9 mouse cellular contexts compared by ENCODE assay signal in the genomic region with DNA sequence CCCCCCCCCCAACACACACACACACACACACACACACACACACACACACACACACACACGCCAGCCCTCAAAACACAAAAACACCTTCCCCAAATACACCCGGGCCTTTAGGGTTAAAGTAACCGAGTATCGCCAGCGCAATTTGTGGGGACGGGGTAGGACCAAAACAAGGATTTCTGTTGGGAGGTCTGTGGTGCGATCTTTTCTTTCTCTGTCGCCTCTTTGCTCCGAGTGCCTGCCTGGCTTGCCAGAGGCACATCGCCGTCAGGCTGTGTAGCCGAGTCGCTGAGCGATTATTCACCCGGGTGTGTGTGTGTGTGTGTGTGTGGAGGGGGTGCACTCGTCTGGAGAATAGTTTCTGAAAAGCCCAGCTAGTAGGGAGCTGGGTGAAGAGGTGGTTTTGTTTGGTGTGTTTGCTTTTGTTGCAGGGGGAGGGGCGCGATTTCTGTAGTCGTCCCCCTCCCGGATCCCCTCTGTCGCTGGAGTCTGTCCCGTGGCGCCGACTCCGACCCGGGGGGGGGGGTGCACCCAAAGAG. TPM values are rescaled to one million over a fixed set of nuclear protein-coding genes. Genes with fewer than 3 reads are reported as not detected.
A peak's percentile ranks its signal among the peaks of the same experiment; 100 is the strongest.
DNase-seq lines count a peak whose midpoint lies in the region; ATAC-seq and TF ChIP-seq lines count a peak whose summit lies in the region.
"Had no signal": no experiment of that assay in that cellular context is flagged by ENCODE, and none has a peak within 500 bp of the region (broad histone marks: within the 10 kb centered on the region; RNA-seq: fewer than 3 reads in every experiment).

No protein-coding gene starts in this region.

- peak overlapping the region; percentile 84 for H3K4me3 ChIP-seq in E14TG2a.4 (replicated peaks; ENCODE audit: low read length)
- peak overlapping the region; percentile 88 for H3K4me3 ChIP-seq in bone marrow, adult 2 months (replicated peaks; ENCODE audit: control insufficient read depth, low read depth, low read length)
- peak overlapping the region; percentile 95 for H3K4me3 ChIP-seq in forebrain, embryonic 11.5 days (ENCODE audit: low read depth, low read length)
- peak overlapping the region; percentile 89 for H3K4me3 ChIP-seq in lung, embryonic 14.5 days (ENCODE audit: low read depth, low read length)

- ATAC-seq in forebrain, embryonic 11.5 days (replicated peaks; ENCODE audit: low FRiP score), result peak; percentile 18
- 0 out of 2 replicates have a peak, but pooled peaks have one; percentile 13 for ATAC-seq in lung, embryonic 14.5 days (ENCODE audit: insufficient read depth)

- no peak for TF ChIP-seq CTCF in E14TG2a.4 (conservative IDR thresholded peaks at IDR 0.05; ENCODE audit: low read length)
- TF ChIP-seq CTCF in bone marrow, adult 2 months (IDR thresholded peaks at IDR 0.05; ENCODE audit: control insufficient read depth, insufficient read depth, low read length), result no peak
- no peak for TF ChIP-seq CTCF in lung, embryonic 14.5 days (IDR thresholded peaks at IDR 0.05; ENCODE audit: low read depth)

- H3K9ac ChIP-seq in forebrain, embryonic 11.5 days (ENCODE audit: low read length), result peak overlapping the region; percentile 89
- H3K9ac ChIP-seq in lung, embryonic 14.5 days, result peak overlapping the region; percentile 82

- WGBS in bone marrow, adult 2 months, result under 1% methylated on average over 26 of the region's 26 CpGs
- under 1% methylated on average over 26 of the region's 26 CpGs for WGBS in forebrain, embryonic 11.5 days
- under 1% methylated on average over 26 of the region's 26 CpGs for WGBS in lung, embryonic 14.5 days

- peak overlapping the region; percentile 93 for H3K27ac ChIP-seq in bone marrow, adult 2 months (ENCODE audit: control insufficient read depth, insufficient read depth, low read depth, low read length, poor library complexity)
- peak overlapping the region; percentile 91 for H3K27ac ChIP-seq in forebrain, embryonic 11.5 days (ENCODE audit: low read depth, low read length)
- H3K27ac ChIP-seq in lung, embryonic 14.5 days (ENCODE audit: low read depth), result peak overlapping the region; percentile 98

- H3K4me2 ChIP-seq in forebrain, embryonic 11.5 days (ENCODE audit: low read depth, low read length, severe bottlenecking), result peak overlapping the region; percentile 98
- H3K4me2 ChIP-seq in lung, embryonic 14.5 days, result peak overlapping the region; percentile 99

- DNase-seq in forebrain, embryonic 11.5 days (ENCODE audit: low spot score), result peak; percentile 79
- peak; percentile 78 to 81 for DNase-seq in heart, postnatal 10 days
- peak; percentile 58 to 70 for DNase-seq in layer of hippocampus, adult 18-20 months (ENCODE audit: low spot score in 2 of 2)
- DNase-seq in lung, embryonic 14.5 days, result peak; percentile 74
- peak; percentile 38 for DNase-seq in ovary, postnatal 14 days (ENCODE audit: low spot score)
- peak; percentile 67 for DNase-seq in thymus, postnatal 4 days

- H3K4me1 ChIP-seq in E14TG2a.4 (replicated peaks; ENCODE audit: low read depth, low read length), result peaks cover 59% of the 10 kb centered on the region
- peaks cover 7% of the 10 kb centered on the region for H3K4me1 ChIP-seq in bone marrow, adult 2 months (ENCODE audit: control insufficient read depth, insufficient read depth, low read length)
- H3K4me1 ChIP-seq in forebrain, embryonic 11.5 days (replicated peaks; ENCODE audit: control insufficient read depth, insufficient read depth, low read length), result peaks cover 15% of the 10 kb centered on the region; the same call in 1 of the 2 replicates
- H3K4me1 ChIP-seq in lung, embryonic 14.5 days (ENCODE audit: insufficient read depth), result peaks cover 5% of the 10 kb centered on the region

- TF ChIP-seq POLR2A in bone marrow, adult 2 months (IDR thresholded peaks at IDR 0.05; ENCODE audit: borderline replicate concordance, control insufficient read depth, low read depth, low read length), result peak; percentile 37; the same call in 1 of the 2 replicates

- H3K36me3 ChIP-seq in E14TG2a.4 (ENCODE audit: insufficient read depth, low read length), result no peaks in the 10 kb centered on the region
- no peaks in the 10 kb centered on the region for H3K36me3 ChIP-seq in forebrain, embryonic 11.5 days (ENCODE audit: control insufficient read depth, insufficient read depth, low read length)
- no peaks in the 10 kb centered on the region for H3K36me3 ChIP-seq in lung, embryonic 14.5 days (ENCODE audit: insufficient read depth)

- H3K27me3 ChIP-seq in E14TG2a.4 (ENCODE audit: insufficient read depth, low read length), result peaks cover 42% of the 10 kb centered on the region
- no peaks in the 10 kb centered on the region for H3K27me3 ChIP-seq in forebrain, embryonic 11.5 days (ENCODE audit: control insufficient read depth, insufficient read depth, low read length)
- no peaks in the 10 kb centered on the region for H3K27me3 ChIP-seq in lung, embryonic 14.5 days (ENCODE audit: insufficient read depth, low read length)

- no peaks in the 10 kb centered on the region for H3K9me3 ChIP-seq in E14TG2a.4 (ENCODE audit: low read length)
- no peaks in the 10 kb centered on the region for H3K9me3 ChIP-seq in forebrain, embryonic 11.5 days (ENCODE audit: control insufficient read depth, low read length)
- no peaks in the 10 kb centered on the region for H3K9me3 ChIP-seq in lung, embryonic 14.5 days (ENCODE audit: low read depth, low read length)

- intact Hi-C loops in heart, postnatal 10 days (cut with DNase I), result loop anchor here (5.0 kb wide), 2 partner anchors 55 to 170 kb away; a partner anchor contains a TSS

RNA-seq across cellular contexts. Expression of a gene that starts 2.1 kb away (rescaled TPM):
- 32.4 and 39.2 TPM in 2 replicates for polyA plus RNA-seq in bone marrow, adult 2 months (2011; ENCODE audit: insufficient read depth, insufficient read length, low replicate concordance, missing spikeins)
- 49.8 TPM in 2 replicates for polyA plus RNA-seq in forebrain, embryonic 11.5 days (2014; fragmentation: Nextera tagmentation; extraction: Ambion mirVana)
- 10 to 100 TPM; 36.3 to 39.9 TPM for total RNA-seq in heart, postnatal 10 days (2021)
- 10 to 100 TPM; 66.9 to 77.8 TPM for total RNA-seq in layer of hippocampus, adult 18-20 months (2021)
- 36.7 and 38.3 TPM in 2 replicates for polyA plus RNA-seq in lung, embryonic 14.5 days (2014; fragmentation: Nextera tagmentation; extraction: Ambion mirVana)

RNA-seq across cellular contexts. Expression of a gene that starts 59.2 kb away (rescaled TPM):
- polyA plus RNA-seq in bone marrow, adult 2 months (2011; ENCODE audit: insufficient read depth, insufficient read length, low replicate concordance, missing spikeins), result not detected in 2 replicates
- polyA plus RNA-seq in forebrain, embryonic 11.5 days (2014; fragmentation: Nextera tagmentation; extraction: Ambion mirVana), result not detected in 2 replicates
- total RNA-seq in heart, postnatal 10 days (2021), result not detected
- not detected for total RNA-seq in layer of hippocampus, adult 18-20 months (2021)
- polyA plus RNA-seq in lung, embryonic 14.5 days (2014; fragmentation: Nextera tagmentation; extraction: Ambion mirVana), result 4.8 and 5.8 TPM in 2 replicates
- total RNA-seq: gastrocnemius, postnatal 4 days had no signal

Comparison
In these comparisons a context has a peak if more than half of its experiments do, and no peak if none do; other contexts are left out.
1. Peak in every context shown above with its lines: DNase-seq, ATAC-seq, H3K4me3 ChIP-seq and H3K27ac ChIP-seq.